Mouse (Mus musculus): ENCODE measurements around the gene Slc9a8.

DNA sequence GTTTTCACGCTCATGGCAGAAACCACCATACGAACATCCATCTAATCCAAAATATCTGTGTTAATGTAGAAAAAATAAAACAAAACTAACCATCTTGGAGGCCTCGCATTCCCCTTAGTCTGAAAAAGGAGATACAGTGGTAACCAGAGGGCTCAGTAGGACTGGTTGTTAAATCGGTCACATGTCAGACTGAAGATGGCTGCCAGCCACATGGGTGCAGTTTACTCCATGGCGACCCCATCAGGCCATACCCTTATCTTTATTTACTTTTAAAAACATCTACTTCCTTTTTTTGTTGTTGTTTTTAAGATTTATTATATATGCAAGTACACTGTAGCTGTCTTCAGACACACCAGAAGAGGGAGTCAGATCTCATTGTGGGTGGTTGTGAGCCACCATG, 8.1 kb downstream of the Slc9a8 start:
- TF ChIP-seq CTCF (IDR thresholded peaks at IDR 0.05) (no peak), EP300 (IDR thresholded peaks at IDR 0.05) (no peak)
